Mouse (Mus musculus) kidney, postnatal 4 days (tissue): ENCODE measurements around the gene Tapbp.

Experiments used
- DNase-seq, 2 experiments: peaks; one replicate each; pipeline ENCODE4 v3.0.0; 2021; ENCODE audit warnings: mixed read lengths in 2 of 2

The Tapbp gene

DNA sequence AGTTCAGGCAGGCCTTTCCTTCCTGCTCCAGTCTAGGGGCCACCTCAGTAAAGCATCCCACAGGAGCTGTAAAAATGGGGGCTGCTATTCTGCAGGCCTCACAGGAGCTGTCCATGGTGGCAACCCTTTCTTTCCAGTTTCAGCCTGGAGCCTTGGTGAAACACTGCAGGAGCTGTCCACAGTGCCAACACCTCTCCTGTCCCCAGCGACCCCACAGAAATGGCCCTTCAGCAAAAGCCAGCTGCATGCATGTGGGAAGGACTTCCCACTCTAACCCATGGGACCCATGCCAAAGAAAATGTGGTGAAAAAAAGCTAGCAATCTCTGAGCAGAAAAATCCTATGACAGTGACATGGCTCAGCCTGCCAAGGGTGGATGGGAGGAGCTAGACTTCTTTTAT, 57.0 kb downstream of the Tapbp start:
- DNase-seq, result peak; percentile 79 to 83

DNA sequence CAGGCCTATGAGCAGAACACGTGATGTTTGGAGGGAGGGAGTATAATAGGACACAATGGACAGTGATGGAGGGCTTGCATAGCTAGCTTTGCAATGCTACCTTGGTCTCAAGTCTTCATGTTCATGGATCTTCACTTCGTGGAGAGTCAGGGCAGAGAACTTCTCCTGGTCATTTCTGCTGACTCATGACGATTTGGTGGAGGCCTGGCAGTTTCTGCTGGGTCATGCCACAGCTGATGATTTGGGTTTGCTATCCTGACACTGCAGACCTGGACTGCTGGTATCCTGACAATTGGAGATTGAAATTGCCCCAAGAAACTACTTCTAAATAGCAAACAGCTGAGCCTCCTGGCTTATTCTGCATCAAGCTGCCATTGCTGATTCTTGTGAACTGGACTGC, 57.9 kb downstream of the Tapbp start:
- no peak for DNase-seq

DNA sequence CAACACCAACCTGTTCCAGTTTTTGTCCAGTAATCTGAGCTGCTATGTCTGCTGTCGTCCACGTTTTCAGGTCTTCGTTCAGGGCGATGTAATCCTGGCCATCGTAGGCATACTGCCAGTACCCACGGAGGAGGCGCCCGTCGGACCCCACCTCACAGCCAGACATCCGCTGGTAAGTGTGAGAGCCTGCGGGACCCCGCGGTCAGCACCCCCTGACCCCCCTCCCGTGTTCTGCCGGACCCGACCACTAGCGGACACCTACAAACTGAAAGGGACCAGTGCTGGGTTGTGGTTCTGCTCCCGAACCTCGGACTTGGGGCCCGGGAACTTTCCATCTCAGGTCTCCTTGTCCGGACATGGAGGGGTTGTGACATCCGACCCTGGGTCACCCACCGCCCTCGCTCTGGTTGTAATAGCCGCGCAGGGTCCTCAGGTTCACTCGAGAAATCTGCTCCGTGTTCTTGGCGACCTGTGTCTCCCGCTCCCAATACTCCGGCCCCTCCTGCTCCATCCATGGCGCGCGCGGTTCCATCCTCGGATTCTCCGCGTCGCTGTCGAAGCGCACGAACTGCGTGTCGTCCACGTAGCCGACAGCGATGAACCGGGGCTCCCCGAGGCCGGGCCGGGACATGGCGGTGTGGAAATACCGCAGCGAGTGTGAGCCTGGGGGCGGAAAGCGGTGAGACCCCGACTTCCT, 62.3 kb downstream of the Tapbp start:
- no peak for DNase-seq

DNA sequence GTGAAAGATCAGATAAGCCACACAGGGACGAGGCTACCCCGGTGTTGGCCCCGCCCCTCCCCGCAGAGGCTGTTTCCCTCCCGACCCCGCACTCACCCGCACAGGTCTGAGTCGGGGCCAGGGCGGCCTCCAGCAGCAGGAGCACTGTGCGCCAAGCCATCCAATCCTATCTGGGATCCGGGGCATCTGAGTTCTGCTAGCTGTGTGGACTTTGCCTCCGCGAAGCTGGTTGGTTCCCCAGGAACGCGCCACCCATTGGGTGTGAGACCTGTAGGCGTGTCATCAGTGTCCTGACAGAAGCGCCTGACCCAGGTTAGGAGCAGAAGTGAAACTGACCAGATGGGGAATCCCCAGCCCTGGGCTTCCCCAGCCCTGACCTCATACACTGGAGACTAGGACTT, 62.9 kb downstream of the Tapbp start:
- DNase-seq, result peak; percentile 73 to 87
